Mouse (Mus musculus): ENCODE results near the gene Igf2bp3. TPM values are rescaled to one million over a fixed set of nuclear protein-coding genes. Genes with fewer than 3 reads are reported as not detected.
A peak's percentile ranks its signal among the peaks of the same experiment; 100 is the strongest.

Gene Igf2bp3
- polyA plus RNA-seq, 1 experiment from 2014 or later = 30.6 TPM

DNA sequence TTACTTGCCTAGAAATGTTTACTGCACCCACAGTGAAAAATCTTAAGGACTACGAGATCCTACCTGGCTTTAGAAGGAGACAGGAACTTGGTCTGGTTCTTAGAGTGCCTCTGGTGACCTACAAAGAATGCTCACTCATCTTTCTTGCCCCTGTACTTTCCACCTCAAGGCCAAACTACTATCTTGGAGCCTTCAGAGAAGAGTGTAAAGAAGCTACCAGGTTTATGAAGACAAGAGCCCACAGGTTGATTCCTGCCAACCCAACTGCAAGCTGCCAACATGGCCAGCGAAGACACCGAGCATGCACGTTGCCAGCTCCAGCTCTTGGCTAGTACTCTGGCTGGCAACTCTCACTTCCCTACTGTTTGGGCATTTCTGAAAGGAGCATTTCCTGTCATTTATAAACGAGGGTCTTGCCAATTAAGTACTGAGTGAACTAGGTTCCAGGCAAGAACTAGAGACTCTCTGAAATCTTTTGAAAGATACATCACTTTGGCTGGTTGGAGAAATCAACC, 117.1 kb downstream of the Igf2bp3 start:
- 47% methylated on average over 5 of the region's 5 CpGs for WGBS
- 0 out of 2 replicates have a peak, but pooled peaks have one; percentile 29 for ATAC-seq
- H3K27ac ChIP-seq (ENCODE audit: low read depth, low read length) = no peak overlapping the region

DNA sequence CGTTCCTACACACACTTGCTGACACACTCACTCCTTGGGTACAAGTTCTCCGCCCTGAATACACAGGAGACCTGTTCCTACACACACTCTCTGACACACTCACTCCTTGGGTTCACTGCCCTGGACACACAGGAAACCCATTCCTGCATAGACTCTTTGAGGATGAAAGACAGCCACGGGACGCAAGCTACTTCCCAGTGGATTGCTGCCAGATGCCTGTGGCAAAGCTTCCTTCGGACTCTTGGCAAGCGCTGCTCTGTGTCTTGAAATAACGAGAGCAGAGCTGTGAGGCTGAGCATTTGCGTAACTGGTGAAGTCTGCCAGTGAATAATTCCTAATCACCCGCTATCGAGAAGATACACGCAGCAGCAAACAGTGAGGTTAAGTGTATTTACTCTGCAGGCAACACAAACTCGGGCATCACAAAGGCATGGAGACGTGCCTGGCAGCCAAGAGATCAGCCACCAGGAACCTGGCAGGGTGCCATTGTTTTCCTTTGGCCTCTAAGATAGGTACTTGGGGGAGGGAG, 117.8 kb downstream of the Igf2bp3 start:
- Histone ChIP-seq H3K27ac (ENCODE audit: low read depth, low read length) (peak overlapping the region; percentile 65), H3K4me2 (ENCODE audit: low read length) (no peak overlapping the region), H3K9me3 (replicated peaks; ENCODE audit: control insufficient read depth, low read length) (no peaks in the 10 kb centered on the region), H3K36me3 (ENCODE audit: control insufficient read depth, insufficient read depth, low read length) (peaks cover 61% of the 10 kb centered on the region), H3K4me1 (ENCODE audit: control insufficient read depth, insufficient read depth, low read length) (peaks cover 16% of the 10 kb centered on the region), H3K4me3 (ENCODE audit: low read depth, low read length) (no peak overlapping the region), H3K27me3 (replicated peaks; ENCODE audit: control insufficient read depth, insufficient read depth, low read length) (no peaks in the 10 kb centered on the region), H3K9ac (ENCODE audit: low read length) (no peak overlapping the region)
- WGBS = 18% methylated on average over 13 of the region's 13 CpGs
- peak; percentile 89 for DNase-seq (ENCODE audit: low spot score)
- peak; percentile 74; the same call in 1 of the 2 replicates for ATAC-seq

More for the DNA sequence above, 117.1 kb downstream of the Igf2bp3 start:
- H3K4me1 ChIP-seq (ENCODE audit: control insufficient read depth, insufficient read depth, low read length) = peaks cover 16% of the 10 kb centered on the region
- H3K36me3 ChIP-seq (ENCODE audit: control insufficient read depth, insufficient read depth, low read length) = peaks cover 62% of the 10 kb centered on the region
- no peak overlapping the region for H3K9ac ChIP-seq (ENCODE audit: low read length)
- H3K27me3 ChIP-seq (replicated peaks; ENCODE audit: control insufficient read depth, insufficient read depth, low read length) = no peaks in the 10 kb centered on the region
- no peak overlapping the region; the same call in 1 of the 2 replicates for H3K4me2 ChIP-seq (ENCODE audit: low read length)
- no peak overlapping the region for H3K4me3 ChIP-seq (ENCODE audit: low read depth, low read length)
- H3K9me3 ChIP-seq (replicated peaks; ENCODE audit: control insufficient read depth, low read length) = no peaks in the 10 kb centered on the region
- DNase-seq (ENCODE audit: low spot score) = peak; percentile 51

DNA sequence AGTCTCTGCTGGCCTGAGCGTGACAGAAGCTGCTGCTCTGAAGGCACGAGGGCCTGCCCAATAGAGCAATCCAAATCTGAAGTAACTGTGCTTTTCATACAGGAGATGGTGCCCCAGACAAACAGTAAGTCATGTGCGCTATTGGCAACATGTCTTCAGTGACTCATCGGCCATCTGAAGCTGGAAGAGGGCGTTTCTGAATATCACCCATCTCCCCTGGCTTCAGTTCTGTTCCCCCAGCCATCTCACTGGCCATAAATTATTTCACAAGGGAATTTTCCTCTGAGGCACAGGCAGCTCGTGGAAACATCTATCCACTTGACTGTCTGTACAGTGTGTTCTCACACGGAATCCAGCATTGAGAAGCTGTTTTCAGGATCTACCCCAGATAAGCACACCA, 118.3 kb downstream of the Igf2bp3 start:
- H3K9me3 ChIP-seq (replicated peaks; ENCODE audit: control insufficient read depth, low read length) = no peaks in the 10 kb centered on the region
- H3K27me3 ChIP-seq (replicated peaks; ENCODE audit: control insufficient read depth, insufficient read depth, low read length) = no peaks in the 10 kb centered on the region
- peaks cover 16% of the 10 kb centered on the region for H3K4me1 ChIP-seq (ENCODE audit: control insufficient read depth, insufficient read depth, low read length)
- no peak overlapping the region for H3K4me2 ChIP-seq (ENCODE audit: low read length)
- no peak overlapping the region for H3K9ac ChIP-seq (ENCODE audit: low read length)
- peaks cover 64% of the 10 kb centered on the region for H3K36me3 ChIP-seq (ENCODE audit: control insufficient read depth, insufficient read depth, low read length)
- H3K4me3 ChIP-seq (ENCODE audit: low read depth, low read length) = no peak overlapping the region
- no peak overlapping the region for H3K27ac ChIP-seq (ENCODE audit: low read depth, low read length)
- 88% methylated on average over 7 of the region's 7 CpGs for WGBS
- no peak for ATAC-seq
- DNase-seq (ENCODE audit: low spot score) = no peak

DNA sequence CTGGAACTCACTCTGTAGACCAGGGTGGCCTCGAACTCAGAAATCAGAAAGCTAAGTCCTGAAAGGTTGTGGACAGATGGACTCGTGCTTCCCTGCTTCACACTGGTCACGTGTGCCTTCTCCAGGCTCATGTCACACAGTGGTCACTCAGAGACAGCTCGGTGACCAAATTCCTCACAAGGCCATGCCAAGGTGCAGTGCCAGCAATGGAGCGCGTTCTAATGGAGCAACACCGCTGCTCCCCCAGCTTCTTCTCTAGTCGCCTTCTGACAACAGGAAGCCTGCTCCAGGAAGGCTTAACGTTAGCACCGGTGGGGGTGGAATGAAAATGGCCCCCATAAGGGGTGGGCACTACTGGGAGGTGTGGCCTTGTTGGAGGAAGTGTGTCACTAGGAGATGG, 119.8 kb downstream of the Igf2bp3 start:
- H3K9me3 ChIP-seq (replicated peaks; ENCODE audit: control insufficient read depth, low read length) = no peaks in the 10 kb centered on the region
- H3K36me3 ChIP-seq (ENCODE audit: control insufficient read depth, insufficient read depth, low read length) = peaks cover 72% of the 10 kb centered on the region
- ATAC-seq (no peak), DNase-seq (ENCODE audit: low spot score) (no peak)
- H3K4me1 ChIP-seq (ENCODE audit: control insufficient read depth, insufficient read depth, low read length) = peaks cover 16% of the 10 kb centered on the region
- H3K4me2 ChIP-seq (ENCODE audit: low read length) = no peak overlapping the region
- H3K27ac ChIP-seq (ENCODE audit: low read depth, low read length) = no peak overlapping the region
- no peaks in the 10 kb centered on the region for H3K27me3 ChIP-seq (replicated peaks; ENCODE audit: control insufficient read depth, insufficient read depth, low read length)
- WGBS = 92% methylated on average over 10 of the region's 10 CpGs
- no peak overlapping the region for H3K9ac ChIP-seq (ENCODE audit: low read length)
- no peak overlapping the region for H3K4me3 ChIP-seq (ENCODE audit: low read depth, low read length)

DNA sequence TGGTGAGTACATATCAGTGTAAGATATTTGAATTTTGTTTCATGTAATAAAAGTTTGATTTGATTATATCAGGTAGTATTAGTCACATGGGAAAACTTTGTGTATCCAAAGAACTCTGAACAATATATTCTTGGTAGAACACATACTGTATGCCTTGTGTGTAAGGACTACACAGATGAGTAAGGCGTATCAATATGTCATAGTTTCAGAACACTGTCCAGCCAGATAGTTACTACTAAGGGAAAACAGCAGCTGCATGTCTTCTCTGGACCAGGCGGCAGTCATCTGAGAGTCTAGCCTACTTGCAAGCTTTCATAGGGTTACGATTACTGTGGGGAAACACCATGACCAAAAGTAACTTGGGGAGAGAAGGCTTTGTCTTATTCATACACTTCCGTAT, 131.7 kb downstream of the Igf2bp3 start:
- H3K9me3 ChIP-seq (replicated peaks; ENCODE audit: control insufficient read depth, low read length) = no peaks in the 10 kb centered on the region
- no peaks in the 10 kb centered on the region for H3K27me3 ChIP-seq (replicated peaks; ENCODE audit: control insufficient read depth, insufficient read depth, low read length)
- peaks cover 58% of the 10 kb centered on the region for H3K36me3 ChIP-seq (ENCODE audit: control insufficient read depth, insufficient read depth, low read length)
- WGBS = 91% methylated on average over 4 of the region's 4 CpGs
- no peaks in the 10 kb centered on the region for H3K4me1 ChIP-seq (ENCODE audit: control insufficient read depth, insufficient read depth, low read length)
- H3K9ac ChIP-seq (ENCODE audit: low read length) = no peak overlapping the region
- no peak for DNase-seq (ENCODE audit: low spot score)
- no peak overlapping the region for H3K27ac ChIP-seq (ENCODE audit: low read depth, low read length)
- H3K4me2 ChIP-seq (ENCODE audit: low read length) = no peak overlapping the region
- no peak for ATAC-seq
- no peak overlapping the region for H3K4me3 ChIP-seq (ENCODE audit: low read depth, low read length)

DNA sequence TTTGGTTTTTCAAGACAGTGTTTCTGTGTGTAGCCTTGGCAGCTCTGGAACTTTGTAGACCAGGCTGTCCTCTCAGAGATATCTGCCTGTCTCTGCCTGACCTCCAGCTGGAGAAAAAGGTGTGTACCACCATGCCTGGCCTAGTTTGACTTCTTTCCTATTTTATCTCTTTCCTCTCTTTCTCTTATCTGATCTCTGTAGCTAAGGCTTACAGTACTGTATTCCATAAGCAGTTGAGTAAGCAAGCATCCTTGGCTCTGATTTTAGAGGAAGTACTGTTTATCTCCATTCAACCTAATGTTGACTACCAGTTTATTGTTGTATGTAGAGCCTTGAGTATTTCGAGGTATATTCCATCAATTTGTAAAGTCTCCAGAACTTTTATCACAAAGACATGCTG, 135.4 kb downstream of the Igf2bp3 start:
- no peaks in the 10 kb centered on the region for H3K27me3 ChIP-seq (replicated peaks; ENCODE audit: control insufficient read depth, insufficient read depth, low read length)
- no peak overlapping the region for H3K27ac ChIP-seq (ENCODE audit: low read depth, low read length)
- DNase-seq (ENCODE audit: low spot score) (no peak), ATAC-seq (no peak)
- H3K9me3 ChIP-seq (replicated peaks; ENCODE audit: control insufficient read depth, low read length) = no peaks in the 10 kb centered on the region
- WGBS = 92% methylated on average over 1 of the region's 1 CpGs
- H3K4me1 ChIP-seq (ENCODE audit: control insufficient read depth, insufficient read depth, low read length) = peaks cover 7% of the 10 kb centered on the region
- no peak overlapping the region for H3K4me3 ChIP-seq (ENCODE audit: low read depth, low read length)
- peaks cover 24% of the 10 kb centered on the region for H3K36me3 ChIP-seq (ENCODE audit: control insufficient read depth, insufficient read depth, low read length)
- no peak overlapping the region for H3K9ac ChIP-seq (ENCODE audit: low read length)
- no peak overlapping the region for H3K4me2 ChIP-seq (ENCODE audit: low read length)

DNA sequence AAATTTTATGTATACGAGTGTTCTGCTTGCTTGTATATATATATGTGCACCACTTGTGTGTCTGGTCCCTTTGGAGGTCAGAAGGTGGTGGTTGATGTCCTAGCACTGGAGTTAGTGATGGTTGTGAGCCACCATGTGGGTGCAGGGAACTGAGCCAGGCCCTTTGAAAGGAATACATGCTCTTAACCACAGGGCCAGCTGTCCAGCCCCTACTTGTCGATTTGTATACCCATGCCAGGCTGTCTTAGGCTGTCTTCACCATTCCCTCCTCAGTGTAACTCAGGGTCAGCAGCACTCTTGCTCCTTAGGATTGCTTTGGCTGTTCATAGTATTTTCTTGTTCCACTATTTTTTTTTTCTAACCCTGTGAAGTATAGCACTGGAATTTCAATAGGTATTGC, 136.9 kb downstream of the Igf2bp3 start:
- no peak for DNase-seq (ENCODE audit: low spot score)
- Histone ChIP-seq H3K27me3 (replicated peaks; ENCODE audit: control insufficient read depth, insufficient read depth, low read length) (no peaks in the 10 kb centered on the region), H3K4me3 (ENCODE audit: low read depth, low read length) (no peak overlapping the region), H3K4me2 (ENCODE audit: low read length) (no peak overlapping the region), H3K4me1 (ENCODE audit: control insufficient read depth, insufficient read depth, low read length) (peaks cover 7% of the 10 kb centered on the region), H3K9ac (ENCODE audit: low read length) (no peak overlapping the region), H3K27ac (ENCODE audit: low read depth, low read length) (no peak overlapping the region), H3K9me3 (replicated peaks; ENCODE audit: control insufficient read depth, low read length) (no peaks in the 10 kb centered on the region), H3K36me3 (ENCODE audit: control insufficient read depth, insufficient read depth, low read length) (peaks cover 10% of the 10 kb centered on the region)
- 84% methylated on average over 2 of the region's 2 CpGs for WGBS
- no peak for ATAC-seq

DNA sequence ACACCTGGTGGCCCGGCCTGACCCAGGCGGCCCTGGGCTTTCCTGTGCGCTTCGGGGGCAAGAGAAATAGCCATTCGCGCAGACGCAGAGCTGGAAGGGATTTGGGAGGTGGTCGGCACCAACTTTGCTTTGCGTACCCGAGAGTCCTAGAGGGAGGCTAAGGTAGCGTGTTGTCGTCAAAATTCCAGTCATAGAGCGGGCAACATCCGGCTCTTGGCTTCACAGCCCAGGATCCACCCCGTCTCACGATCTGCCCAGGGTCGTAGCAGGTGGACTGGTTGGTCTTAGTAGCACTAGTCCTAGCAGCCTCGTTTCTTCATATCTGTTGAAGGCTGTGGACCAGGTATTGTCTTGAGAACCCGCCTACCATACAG, 140.7 kb downstream of the Igf2bp3 start:
- Histone ChIP-seq H3K9ac (ENCODE audit: low read length) (peak overlapping the region; percentile 95), H3K36me3 (ENCODE audit: control insufficient read depth, insufficient read depth, low read length) (no peaks in the 10 kb centered on the region), H3K9me3 (replicated peaks; ENCODE audit: control insufficient read depth, low read length) (no peaks in the 10 kb centered on the region), H3K4me1 (ENCODE audit: control insufficient read depth, insufficient read depth, low read length) (peaks cover 7% of the 10 kb centered on the region), H3K27ac (ENCODE audit: low read depth, low read length) (peak overlapping the region; percentile 71), H3K27me3 (replicated peaks; ENCODE audit: control insufficient read depth, insufficient read depth, low read length) (no peaks in the 10 kb centered on the region), H3K4me2 (ENCODE audit: low read length) (peak overlapping the region; percentile 89), H3K4me3 (ENCODE audit: low read depth, low read length) (peak overlapping the region; percentile 99)
- DNase-seq (ENCODE audit: low spot score) = peak; percentile 12
- 1% methylated on average over 19 of the region's 19 CpGs for WGBS
- ATAC-seq = peak; percentile 64; the same call in 1 of the 2 replicates

DNA sequence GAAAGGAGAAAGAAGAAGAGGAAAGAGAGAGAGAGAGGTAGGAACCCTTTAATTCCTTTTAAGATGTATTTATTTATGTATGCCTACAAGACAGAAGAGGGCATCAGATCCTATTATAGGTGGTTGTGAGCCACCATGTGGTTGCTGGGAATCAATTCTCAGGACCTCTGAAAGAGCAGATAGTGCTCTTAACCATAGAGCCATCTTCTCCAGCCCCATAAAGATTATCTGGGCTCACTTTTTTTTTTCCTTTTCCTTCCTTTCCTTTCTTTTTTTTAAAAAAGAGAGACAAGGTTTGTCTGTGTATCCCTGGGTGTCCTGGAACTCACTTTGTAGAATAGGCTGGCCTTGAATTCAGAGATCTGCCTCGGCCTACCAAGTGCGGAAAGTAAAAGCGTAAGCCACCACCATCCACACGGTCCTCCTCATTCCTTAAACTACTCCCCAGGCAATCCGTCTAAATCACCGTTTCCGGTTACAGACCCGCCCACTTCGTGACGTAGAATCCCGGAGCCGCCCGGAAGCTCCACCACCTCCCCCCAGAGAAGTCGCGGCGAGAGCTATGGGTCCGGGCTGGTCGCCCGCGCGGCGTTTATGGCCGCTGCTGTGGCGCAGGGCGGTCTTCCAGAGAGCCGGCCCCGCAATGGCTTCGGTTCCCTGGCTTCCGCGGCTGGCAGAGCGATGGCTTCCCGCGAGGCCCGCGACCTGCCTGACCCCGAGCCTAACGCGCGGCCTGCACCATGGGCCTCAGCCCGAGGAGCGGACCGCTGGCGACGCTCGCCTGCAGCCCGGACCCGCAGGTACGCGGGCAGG, 141.2 kb downstream of the Igf2bp3 start, which contains the start of gene Malsu1:
Gene Malsu1 (plus strand): TSS at position 492 of the 813 bp plus-strand sequence.
- peak within 1 kb of the TSS; percentile 95 for H3K9ac ChIP-seq (ENCODE audit: low read length)
- peaks cover 7% of the 10 kb centered on the region for H3K4me1 ChIP-seq (ENCODE audit: control insufficient read depth, insufficient read depth, low read length)
- peak within 1 kb of the TSS; percentile 89 for H3K4me2 ChIP-seq (ENCODE audit: low read length)
- under 1% methylated on average over 49 of the region's 49 CpGs for WGBS
- peak within 1 kb of the TSS; percentile 71 for H3K27ac ChIP-seq (ENCODE audit: low read depth, low read length)
- H3K4me3 ChIP-seq (ENCODE audit: low read depth, low read length) = peak within 1 kb of the TSS; percentile 99
- ATAC-seq = peak; percentile 98
- DNase-seq (ENCODE audit: low spot score) = peak; percentile 97
- no peaks in the 10 kb centered on the region for H3K9me3 ChIP-seq (replicated peaks; ENCODE audit: control insufficient read depth, low read length)
- no peaks in the 10 kb centered on the region for H3K36me3 ChIP-seq (ENCODE audit: control insufficient read depth, insufficient read depth, low read length)
- no peaks in the 10 kb centered on the region for H3K27me3 ChIP-seq (replicated peaks; ENCODE audit: control insufficient read depth, insufficient read depth, low read length)
